Mouse (Mus musculus): ENCODE results near the gene Sdhb.

Sdhb gene

DNA sequence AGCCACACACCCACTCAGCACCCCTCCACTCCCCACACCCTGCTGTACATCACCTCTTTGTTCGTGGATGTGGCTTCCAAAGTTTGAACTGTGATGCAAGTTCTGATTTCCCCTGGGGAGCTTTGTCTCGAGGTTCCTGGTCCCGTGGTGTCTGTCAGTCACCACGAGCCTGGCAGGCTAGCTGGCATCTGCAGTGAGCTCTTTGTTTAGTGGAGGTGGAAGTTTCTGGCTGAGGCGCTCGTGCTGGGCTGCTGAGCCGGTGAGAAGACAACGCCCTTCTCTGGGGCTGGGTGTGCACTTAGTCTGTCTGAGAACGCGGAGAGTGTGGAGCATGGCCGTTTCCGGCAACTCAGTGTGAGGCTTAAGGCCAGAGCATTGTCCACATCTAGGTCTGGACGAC is 10.7 kb downstream of the Sdhb start:
- in situ Hi-C loops (cut with MboI, MseI), result loop anchor here (10.0 to 25.0 kb wide), 2 partner anchors 1384 to 1527 kb away; no protein-coding TSS in a partner anchor

DNA sequence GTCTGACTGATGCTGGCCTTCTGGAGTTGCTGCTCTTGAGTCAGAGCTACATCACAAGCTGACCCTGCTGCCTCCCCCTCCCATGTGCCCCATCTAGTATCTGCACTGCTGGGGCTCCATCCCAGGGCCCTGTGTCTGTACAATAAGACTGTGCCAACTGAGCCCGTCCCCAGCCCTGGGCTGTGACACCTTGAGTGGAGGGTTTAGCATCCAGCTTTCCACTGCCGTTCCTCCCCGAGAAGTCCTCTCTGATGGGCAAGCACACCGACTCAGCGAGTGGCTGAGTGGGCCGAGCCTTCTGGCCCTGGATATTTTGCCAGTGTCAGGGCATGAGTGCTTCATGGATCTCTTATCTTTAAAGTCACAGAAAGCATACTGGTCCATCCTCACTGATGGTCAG is 13.4 kb downstream of the Sdhb start:
- in situ Hi-C loops (cut with MboI, MseI), result loop anchor here (10.0 to 25.0 kb wide), 2 partner anchors 1387 to 1530 kb away; no protein-coding TSS in a partner anchor

DNA sequence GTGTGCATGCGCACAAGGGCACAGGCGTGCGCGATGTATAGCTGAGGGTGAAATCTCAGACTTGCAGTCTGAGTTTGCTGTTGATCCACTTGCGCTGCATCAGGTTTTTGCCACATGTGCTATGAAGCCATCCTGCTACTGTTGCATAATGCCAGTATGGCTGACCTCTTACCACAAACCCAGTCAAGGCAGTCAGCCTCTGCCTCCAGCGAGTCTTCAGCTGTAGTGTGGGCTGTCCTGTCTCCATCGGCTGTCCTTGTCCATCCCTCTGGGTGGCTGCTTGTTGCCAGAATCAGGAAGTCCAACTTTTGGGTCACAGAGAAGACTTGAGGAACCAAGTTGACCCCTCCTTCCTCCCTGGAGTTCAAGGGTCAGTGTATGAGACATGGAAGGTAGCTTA is 14.4 kb downstream of the Sdhb start:
- in situ Hi-C loops (cut with MboI, MseI), result loop anchor here (10.0 kb wide), 1 partner anchor 1531 kb away; no protein-coding TSS in a partner anchor

DNA sequence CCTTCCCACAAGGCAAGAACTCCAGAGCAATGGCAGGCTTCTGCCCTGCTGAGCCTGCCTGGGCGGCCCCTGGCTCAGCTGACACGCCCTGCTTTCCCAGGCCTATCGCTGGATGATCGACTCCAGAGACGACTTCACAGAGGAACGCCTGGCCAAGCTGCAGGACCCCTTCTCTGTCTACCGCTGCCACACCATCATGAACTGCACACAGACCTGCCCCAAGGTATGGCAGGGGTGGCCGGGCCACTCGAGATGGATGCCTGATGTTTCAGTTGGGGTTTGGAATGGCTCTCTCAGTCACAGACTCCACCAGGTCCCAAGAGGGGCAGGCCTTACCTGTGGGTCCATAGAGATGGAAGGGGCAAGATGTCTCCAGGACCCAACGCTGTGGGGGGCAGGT is 16.3 kb downstream of the Sdhb start:
- in situ Hi-C loops (cut with MboI, MseI), result loop anchor here (10.0 kb wide), 1 partner anchor 1532 kb away; no protein-coding TSS in a partner anchor

DNA sequence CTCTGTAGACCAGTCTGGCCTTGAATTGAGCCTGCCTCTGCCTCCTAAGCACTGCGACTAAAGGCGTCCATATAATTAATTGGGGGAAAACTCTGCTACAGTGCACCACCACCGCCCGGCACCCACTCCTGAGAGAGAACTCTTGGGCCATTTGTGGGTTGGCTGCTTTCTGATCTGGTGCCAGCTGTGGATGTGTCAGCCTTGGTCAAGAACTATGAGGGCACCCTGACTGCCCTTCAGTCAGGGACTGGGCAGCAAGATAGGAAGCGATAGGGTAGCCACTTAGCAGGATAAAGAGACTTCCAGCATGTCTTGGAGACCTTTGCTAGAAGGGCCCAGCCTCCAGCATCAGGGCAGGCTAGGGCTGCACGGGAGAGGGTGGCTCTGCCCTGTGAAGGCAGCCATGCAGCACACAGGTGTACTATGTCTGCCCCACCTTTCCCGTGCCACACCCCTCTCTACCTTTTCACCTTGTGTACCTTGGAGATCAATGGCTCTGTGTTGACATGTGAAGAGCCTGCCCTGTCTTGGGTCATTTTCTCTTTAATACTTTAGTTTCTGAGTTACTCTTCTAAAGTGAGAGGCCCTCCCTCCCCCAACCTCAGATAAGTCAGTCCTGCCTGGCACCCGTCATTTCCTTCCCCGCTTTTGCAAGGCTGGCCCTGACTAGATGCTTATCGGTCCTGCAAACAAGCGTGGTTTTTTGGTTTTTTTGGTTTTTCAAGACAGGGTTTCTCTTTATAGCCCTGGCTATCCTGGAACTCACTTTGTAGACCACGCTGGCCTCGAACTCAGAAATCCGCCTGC is 17.1 kb downstream of the Sdhb start:
- in situ Hi-C loops (cut with MboI, MseI), result loop anchor here (10.0 kb wide), 1 partner anchor 1533 kb away; no protein-coding TSS in a partner anchor

DNA sequence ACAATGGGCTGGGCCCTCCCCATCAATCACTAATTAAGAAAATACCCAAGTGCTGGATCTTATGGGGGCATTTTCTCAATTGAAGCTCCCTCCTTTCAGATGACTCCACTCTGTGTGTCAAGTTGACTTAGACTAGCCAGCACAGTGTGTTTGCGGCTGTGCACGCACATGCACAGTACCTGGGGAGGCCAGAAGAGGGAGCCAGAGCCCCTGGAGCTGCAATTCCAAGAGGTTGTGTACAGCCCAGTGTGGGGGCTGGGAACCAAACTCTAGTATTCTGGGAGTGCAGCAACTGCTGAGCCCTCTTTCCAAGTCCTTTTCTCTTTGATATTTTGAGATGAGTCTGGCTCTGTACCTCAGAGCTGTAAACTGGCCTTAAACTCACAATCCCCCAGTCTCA is 20.6 kb downstream of the Sdhb start:
- in situ Hi-C loops (cut with MboI, MseI), result loop anchor here (5.0 kb wide), 1 partner anchor 81 kb away; the partner anchor contains the start of gene Crocc

DNA sequence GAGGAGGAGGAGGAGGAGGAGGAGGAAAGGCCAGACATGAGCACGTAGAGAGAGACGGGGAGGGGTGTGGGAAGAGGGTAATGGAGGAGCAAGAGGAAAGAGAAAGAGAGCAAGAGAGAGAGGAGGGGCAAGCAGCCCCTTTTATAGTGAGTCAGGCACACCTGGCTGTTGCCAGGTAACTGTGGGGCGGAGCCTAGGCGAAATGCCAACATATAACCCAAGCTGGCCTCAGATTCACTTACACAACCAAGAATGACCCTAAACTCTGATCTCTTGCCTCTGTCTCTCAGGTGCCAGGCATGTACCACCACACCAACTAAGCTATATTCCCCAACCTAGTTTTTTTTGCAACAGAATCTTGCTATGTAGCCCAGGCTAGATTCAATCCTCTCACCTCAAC is 21.8 kb downstream of the Sdhb start:
- in situ Hi-C loops (cut with MboI, MseI), result loop anchor here (5.0 kb wide), 1 partner anchor 79 kb away; the partner anchor contains the start of gene Crocc

DNA sequence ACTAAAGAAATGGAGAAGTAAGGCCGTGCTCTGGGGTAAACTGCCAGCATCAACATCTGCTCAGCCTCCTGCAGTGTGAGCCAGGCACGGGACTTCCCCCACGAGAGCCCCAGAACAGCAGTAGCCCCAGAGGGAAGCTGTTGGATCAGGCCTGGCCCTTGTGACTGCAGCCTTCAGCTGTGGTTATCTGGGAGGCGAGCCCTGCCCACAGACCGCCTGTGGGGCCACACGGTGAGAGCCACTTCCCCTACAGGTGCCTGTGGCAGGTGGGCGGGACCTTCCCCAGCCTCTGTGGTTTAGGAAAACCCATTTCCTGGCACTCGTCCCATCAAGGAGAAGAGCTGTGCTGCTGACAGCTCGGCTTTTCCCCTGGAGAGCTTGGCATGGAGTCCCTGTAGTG is 22.4 kb downstream of the Sdhb start:
- in situ Hi-C loops (cut with MboI, MseI), result loop anchor here (5.0 kb wide), 1 partner anchor 79 kb away; the partner anchor contains the start of gene Crocc

DNA sequence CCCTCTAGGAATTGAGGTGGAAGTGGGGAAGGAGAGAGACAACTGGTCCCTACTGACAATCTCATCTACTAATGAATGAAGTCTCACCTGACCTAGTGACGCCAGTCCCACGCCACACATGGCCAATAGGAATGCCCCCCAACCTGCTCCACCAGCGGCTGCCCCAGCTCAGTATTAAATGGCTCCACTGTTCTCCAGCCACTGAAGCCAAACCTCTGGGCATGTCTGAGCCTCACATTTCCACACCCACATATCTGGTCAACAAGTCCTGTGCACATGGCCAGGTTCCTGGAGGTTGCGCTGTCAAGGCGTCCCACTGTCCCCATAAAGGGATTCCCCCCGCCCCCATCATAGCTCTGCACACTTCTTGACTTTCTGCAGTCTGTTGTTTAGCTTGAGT is 23.5 kb downstream of the Sdhb start:
- in situ Hi-C loops (cut with MboI, MseI), result loop anchor here (5.0 kb wide), 1 partner anchor 78 kb away; the partner anchor contains the start of gene Crocc

DNA sequence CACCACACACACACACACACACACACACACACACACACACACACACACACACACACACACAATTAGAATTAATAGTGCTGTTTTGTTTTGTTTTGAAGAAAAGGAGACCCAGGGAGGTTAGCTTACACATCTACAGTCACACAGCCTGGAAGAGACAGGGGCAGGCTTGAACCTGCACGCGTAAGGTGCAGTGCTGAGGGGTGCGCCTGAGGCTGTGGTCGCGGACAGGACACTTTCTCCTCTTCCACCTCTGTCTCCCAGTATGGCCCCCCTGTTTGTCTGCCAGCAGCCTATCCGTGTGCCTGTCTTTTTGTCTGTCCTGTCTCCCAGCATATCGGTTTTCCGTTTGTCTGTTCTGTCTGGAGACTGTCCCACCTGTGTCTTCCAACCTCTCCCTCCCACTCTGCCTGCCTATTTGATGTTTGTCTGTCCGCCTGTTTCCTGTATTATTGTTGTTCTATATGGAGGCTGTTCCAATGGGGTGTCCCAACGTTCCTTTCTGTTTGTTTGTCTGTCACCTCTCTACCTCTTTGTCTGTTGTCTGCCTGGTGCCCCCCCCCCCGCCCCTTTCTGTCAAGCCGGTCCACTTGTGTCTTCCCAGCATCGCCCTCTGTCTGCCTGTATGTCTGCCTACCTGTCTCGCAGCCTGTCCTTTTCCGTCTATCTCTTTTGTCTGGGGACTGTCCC is 25.2 kb downstream of the Sdhb start:
- in situ Hi-C loops (cut with MboI, MseI), result no loop called here

DNA sequence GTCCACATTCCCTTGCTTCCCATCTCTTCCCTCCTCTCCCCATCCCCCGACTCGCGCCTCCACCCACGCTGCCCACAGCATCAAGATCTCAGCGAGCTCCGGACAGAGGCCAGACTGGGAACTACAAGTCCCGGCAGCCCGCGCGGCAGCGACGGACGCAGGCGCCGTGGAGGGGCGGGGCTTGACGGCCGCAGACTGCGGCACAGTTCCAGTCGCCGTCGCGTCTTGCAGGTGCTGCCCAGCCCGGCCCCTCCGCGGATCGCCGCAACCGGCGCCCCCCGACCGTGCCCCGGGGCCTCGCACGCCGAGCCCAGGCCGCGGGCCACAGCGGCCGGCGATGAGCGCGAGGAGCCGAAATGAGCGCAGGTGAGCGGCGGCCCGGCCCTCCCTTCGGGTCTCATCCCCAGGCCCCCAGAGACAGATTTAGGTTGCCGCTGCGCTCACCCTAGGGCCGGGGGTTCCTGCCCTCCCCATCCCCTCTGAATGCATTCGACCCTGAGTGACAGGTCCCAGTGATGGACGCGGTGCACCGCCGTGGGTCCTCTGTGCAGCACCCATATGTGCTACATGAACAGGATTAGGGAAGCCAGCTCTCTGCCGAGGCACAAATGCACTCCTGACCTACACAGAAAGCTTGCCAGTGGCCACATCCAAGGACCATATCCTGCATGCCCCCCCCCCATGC is 25.9 kb downstream of the Sdhb start, which contains the start of gene Atp13a2:
Gene Atp13a2, plus strand, starts transcription at position 163 of the 685 bp plus-strand sequence.
- in situ Hi-C loops (cut with MboI, MseI), result no loop called here

DNA sequence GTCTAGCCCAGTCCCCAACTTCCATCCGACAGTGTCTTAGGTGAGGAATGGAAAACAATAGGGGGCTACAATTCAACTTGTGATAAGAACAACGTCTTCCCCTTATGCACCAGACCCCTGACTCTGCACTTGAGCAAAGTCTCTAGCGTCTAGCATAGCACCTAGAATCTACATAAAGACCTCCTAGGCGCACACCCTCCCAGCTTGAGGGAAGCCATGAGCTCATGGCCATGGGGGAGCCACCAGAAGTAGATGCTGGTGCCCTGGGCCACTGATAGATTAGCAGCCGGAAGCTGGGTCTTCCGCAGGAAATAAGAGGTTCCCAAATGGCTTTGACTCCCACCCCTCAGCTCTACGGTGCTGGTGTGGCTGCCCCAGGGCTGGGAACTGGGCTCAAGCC is 26.5 kb downstream of the Sdhb start:
- in situ Hi-C loops (cut with MboI, MseI), result no loop called here

DNA sequence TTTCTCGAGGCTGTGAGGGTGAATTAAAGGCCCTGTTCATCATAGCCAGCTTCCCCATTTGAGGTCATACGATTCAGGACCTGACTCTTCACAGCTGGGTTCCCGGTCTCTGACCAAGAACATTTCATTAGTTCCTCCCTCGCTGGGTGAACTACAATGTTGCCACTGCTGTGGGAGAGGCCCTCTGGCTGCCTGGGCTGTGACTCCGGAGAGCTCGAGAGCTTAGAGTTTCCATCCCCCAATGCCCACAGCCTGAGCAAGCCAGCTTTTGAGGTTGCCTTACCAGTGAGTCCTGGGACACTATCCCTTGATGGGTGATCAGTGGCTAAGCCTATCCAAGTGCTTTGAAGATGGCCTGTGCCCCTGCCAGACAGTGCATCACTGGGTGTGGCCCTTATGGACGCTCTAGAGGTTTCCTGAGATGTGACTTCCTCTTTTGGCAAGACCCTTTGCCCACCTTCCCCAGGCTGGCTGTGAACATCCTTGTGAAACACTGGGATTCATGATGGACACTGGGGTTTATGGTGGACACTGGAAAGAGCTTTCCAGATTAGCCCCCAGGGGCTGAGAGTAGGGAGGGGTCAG is 27.8 kb downstream of the Sdhb start:
- in situ Hi-C loops (cut with MboI, MseI), result no loop called here

DNA sequence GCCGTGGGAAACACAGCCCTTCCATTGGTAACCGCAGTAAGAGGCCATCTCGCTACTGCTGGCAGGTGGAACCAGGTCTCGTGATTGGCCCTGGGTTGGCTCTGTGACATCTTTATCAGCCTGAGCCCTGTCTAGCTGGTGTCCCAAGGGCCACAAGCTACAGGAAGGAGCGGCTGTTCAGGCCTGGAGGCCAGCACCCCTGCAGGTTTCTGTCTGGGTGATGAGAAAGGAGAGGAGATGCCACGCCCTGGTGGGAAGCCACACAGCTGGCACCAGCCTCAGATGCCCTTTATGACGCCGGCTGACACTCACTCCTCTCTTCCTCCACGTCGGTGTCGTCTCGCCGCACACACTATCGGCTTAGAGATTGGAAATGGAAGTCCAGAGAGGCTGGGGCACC is 28.4 kb downstream of the Sdhb start:
- in situ Hi-C loops (cut with MboI, MseI), result no loop called here

DNA sequence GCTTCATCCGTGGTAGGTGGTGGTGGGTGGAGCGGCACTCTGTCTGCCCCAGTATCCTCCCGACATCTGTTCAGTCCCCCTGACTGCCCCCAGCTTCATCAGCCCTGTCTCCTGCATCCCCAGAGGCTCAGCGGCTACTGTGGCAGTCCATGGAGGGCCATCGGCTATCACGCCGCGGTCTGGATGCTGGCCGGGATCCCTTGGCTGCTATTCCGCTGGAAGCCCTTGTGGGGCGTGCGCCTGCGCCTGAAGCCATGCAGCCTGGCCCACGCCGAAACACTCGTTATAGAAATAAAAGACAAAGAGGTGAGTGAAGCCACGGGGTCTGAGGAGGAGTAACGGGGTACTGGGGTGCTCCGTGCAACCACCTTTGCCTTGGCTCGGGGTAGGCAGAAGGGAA is 31.2 kb downstream of the Sdhb start:
- in situ Hi-C loops (cut with MboI, MseI), result no loop called here

DNA sequence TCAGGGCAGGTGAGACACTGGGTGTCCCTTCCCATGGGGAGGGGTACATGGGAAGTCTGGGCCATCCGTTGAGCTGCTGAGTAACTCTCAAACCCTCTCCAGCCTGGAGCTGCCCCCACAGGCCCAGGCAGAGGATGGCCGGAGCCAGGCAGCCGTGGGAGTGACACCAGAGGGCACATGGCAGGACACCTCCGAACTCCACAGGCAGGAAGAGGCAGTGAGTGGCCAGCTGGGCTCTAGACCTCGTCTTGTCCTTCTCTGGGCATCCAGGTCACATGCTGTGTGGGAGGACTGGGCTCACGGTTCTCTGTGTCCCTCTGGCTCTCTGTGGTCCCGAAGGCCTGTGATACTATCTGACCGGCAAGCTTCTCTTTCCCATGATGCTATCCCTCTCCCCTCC is 32.8 kb downstream of the Sdhb start:
- in situ Hi-C loops (cut with MboI, MseI), result no loop called here

DNA sequence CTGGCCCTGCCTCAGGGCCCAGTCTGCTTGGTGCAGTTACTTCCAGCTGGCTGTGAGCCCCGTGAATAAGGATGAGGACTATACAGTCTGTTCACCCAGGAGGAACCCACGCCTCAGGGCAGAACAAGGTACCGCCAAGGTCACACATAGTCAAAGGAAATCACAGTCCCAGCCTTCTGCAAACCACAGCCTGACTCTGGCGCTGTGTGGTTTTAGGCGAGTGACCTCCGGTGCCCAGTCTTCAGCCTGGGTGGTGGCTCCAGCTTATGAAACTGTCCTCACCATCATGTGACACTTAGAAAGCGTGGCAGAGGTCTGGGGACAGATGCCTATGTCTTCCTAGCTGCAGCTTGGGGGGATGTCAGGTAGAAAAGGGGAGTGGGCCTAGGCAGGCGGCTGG is 34.8 kb downstream of the Sdhb start:
- in situ Hi-C loops (cut with MboI, MseI), result no loop called here

DNA sequence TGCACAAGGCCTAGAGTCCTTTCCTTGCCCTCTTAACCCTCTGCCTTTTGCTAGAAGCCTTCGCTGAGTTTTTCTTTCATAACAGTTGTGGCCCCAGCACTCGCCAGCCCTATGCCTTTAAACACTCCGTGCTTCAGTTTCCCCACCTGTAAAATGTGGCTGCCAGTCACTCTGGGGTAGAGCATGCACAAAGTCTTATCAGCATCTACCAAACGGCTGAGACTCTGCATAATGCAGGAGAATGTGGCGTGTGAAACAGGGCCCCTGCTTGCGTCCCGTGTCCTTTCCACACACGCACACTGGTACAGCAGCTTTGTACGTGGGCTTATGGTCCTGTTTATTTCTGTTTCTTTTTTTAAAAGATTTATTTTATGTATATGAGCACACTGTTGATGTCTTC is 35.8 kb downstream of the Sdhb start:
- in situ Hi-C loops (cut with MboI, MseI), result no loop called here

DNA sequence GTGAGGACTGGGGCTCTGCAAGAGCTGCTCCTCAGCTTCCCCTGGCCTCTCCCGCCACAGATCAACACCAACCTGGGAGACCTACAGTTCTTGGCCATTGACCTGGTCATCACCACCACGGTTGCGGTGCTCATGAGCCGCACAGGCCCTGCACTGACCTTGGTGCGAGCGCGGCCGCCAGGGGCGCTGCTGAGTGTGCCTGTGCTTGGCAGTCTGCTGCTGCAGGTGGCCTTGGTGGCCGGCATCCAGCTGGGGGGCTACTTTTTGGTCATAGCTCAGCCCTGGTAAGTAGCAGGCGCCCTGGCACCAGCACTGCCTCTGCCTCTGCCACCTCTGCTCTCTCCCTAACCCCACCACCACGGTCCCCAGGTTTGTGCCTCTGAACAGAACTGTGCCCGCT is 45.0 kb downstream of the Sdhb start:
- in situ Hi-C loops (cut with MboI, MseI), result no loop called here

DNA sequence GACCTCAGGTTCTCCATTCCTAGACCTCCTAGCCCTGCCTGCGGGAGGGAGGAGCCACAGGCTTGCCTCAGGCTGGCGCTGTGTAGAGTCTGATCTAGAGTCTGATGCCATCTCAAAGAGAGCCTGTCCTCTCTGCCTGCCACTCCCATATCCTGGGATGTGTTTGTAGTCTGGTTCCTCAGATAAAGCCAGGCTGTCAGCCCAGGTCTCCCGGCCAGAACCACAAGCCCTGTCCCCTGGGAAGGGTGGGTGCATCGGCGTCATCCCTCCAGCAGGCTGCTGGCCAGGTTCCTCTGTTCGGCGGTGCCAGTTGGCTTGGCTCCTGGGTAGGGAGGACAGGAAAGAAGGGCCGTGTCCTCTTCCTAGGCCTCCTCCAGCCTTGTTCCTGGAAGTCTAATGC is 47.0 kb downstream of the Sdhb start:
- in situ Hi-C loops (cut with MboI, MseI), result no loop called here

DNA sequence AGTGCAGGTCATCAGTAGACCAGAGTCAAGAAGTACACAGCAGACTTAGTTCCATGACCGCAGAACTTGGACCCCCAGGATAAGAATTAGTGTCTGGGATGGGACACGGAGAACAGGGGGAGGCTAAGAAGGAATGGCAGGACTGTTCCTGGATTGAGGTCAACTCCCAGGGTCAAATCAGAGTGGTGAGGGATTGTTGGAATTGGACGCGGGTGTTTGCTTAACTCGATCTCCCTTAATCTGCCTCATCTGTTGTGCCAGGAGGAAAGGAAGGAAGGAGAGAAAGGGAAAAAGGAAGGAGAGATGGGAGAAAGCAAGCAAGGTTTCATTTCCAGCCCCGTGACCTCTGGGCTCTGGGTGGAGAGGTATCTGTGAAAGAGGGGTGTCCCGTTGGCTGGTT is 49.1 kb downstream of the Sdhb start, which contains the start of gene Mfap2:
Gene Mfap2, plus strand, starts transcription at position 301 of the 400 bp plus-strand sequence.
- in situ Hi-C loops (cut with MboI, MseI), result no loop called here
